Mouse (Mus musculus) heart, postnatal 0 days (tissue): ENCODE measurements around the gene Itgav. TPM values are rescaled to one million over a fixed set of nuclear protein-coding genes. Genes with fewer than 3 reads are reported as not detected.

Source experiments
- ATAC-seq: fragments of 200-750 bp; cut with Nextera tagmentation; 2 replicates; pipeline ENCODE4 v1.8.0; 2017; ENCODE audit warnings: low read depth, moderate number of reproducible peaks, moderate library complexity; ENCODE audit not compliant: insufficient read depth
- DNase-seq: peaks from one replicate; pipeline ENCODE4 v3.0.0-alpha.2; 2016; ENCODE audit warnings: low spot score
- H3K27ac ChIP-seq: fragments of 300-500 bp; sonication (generic); 2 replicates; pipeline ENCODE4 v1.5.1; 2014; ENCODE audit warnings: low read depth, mild to moderate bottlenecking
- H3K27me3 ChIP-seq: fragments of 300-500 bp; sonication (generic); 2 replicates; pipeline ENCODE4 v1.6.1; 2014; ENCODE audit warnings: low read length, mixed read lengths; ENCODE audit not compliant: control insufficient read depth, insufficient read depth
- H3K36me3 ChIP-seq: fragments of 300-500 bp; sonication (generic); replicated peaks from 2 replicates; pipeline ENCODE4 v1.6.1; 2014; ENCODE audit warnings: low read length, mixed read lengths; ENCODE audit not compliant: control insufficient read depth, insufficient read depth
- H3K4me1 ChIP-seq: fragments of 300-500 bp; sonication (generic); 2 replicates; pipeline ENCODE4 v1.6.1; 2014; ENCODE audit warnings: antibody characterized with exemption; ENCODE audit not compliant: control insufficient read depth, insufficient read depth
- H3K4me2 ChIP-seq: fragments of 300-500 bp; sonication (generic); 2 replicates; pipeline ENCODE4 v1.6.1; 2014; ENCODE audit warnings: low read depth, mild to moderate bottlenecking, low read length, moderate library complexity
- H3K4me3 ChIP-seq: fragments of 300-500 bp; sonication (generic); 2 replicates; pipeline ENCODE4 v1.5.1; 2014; ENCODE audit warnings: low read depth, low read length
- H3K9ac ChIP-seq: fragments of 300-500 bp; sonication (generic); replicated peaks from 2 replicates; pipeline ENCODE4 v1.6.1; 2014; ENCODE audit warnings: low read depth, low read length, mixed read lengths
- H3K9me3 ChIP-seq: fragments of 300-500 bp; sonication (generic); replicated peaks from 2 replicates; pipeline ENCODE4 v1.6.1; 2016; ENCODE audit warnings: low read length; ENCODE audit not compliant: control insufficient read depth
- CTCF ChIP-seq: IDR thresholded peaks from 2 replicates; pipeline ENCODE4 v1.5.1; 2016; ENCODE audit warnings: antibody characterized with exemption, control low read depth, low read depth
- EP300 ChIP-seq: IDR thresholded peaks from 2 replicates; pipeline ENCODE4 v1.6.1; 2016; ENCODE audit warnings: antibody characterized with exemption, low read depth
- WGBS: fragments of 180-500 bp; shearing (Covaris S2); extraction: QIAGEN DNeasy Blood & Tissue Kit; methylation state at CpG from one replicate; pipeline ENCODE4 v1.1.7; 2014; 5-methylcytosine and 5-hydroxymethylcytosine counted together
- polyA plus RNA-seq: library from polyadenylated mRNA; unstranded; fragments of >200 nt; fragmentation: Nextera tagmentation; extraction: Ambion mirVana; gene quantifications from 2 replicates; pipeline ENCODE4 v1.2.1, GENCODE M21; 2015
- total RNA-seq: library from RNA; depleted of rRNA; stranded (reverse); fragments of >200 nt; gene quantifications from 2 replicates; pipeline ENCODE4 v1.2.3, GENCODE M21; 2014; ENCODE audit warnings: low replicate concordance

Itgav gene
- total and polyA plus RNA-seq, 2 experiments from 2014 or later, result 42.1 to 66.4 TPM

GRCm38 (mm10) chr2:83828895-83829539, 104.8 kb downstream of the Itgav start:
- H3K27me3 ChIP-seq, result no peaks in the 10 kb centered on the region
- no peaks in the 10 kb centered on the region for H3K9me3 ChIP-seq
- TF ChIP-seq CTCF (no peak), EP300 (no peak)
- H3K27ac ChIP-seq, result no peak overlapping the region
- WGBS, result 66% methylated on average over 3 of the region's 3 CpGs
- H3K4me3 ChIP-seq, result no peak overlapping the region
- DNase-seq, result no peak
- no peak for ATAC-seq
- H3K4me2 ChIP-seq, result no peak overlapping the region
- no peak overlapping the region for H3K9ac ChIP-seq
- H3K36me3 ChIP-seq, result no peaks in the 10 kb centered on the region
- H3K4me1 ChIP-seq, result no peaks in the 10 kb centered on the region

GRCm38 (mm10) chr2:83832903-83833302, 108.7 kb downstream of the Itgav start:
- no peak overlapping the region for H3K4me3 ChIP-seq
- DNase-seq, result no peak
- WGBS, result 73% methylated on average over 4 of the region's 4 CpGs

GRCm38 (mm10) chr2:83835313-83836070, 111.3 kb downstream of the Itgav start:
- Histone ChIP-seq H3K9ac (no peak overlapping the region), H3K4me2 (no peak overlapping the region), H3K27ac (no peak overlapping the region), H3K9me3 (no peaks in the 10 kb centered on the region), H3K27me3 (no peaks in the 10 kb centered on the region), H3K36me3 (no peaks in the 10 kb centered on the region), H3K4me3 (no peak overlapping the region), H3K4me1 (no peaks in the 10 kb centered on the region)
- TF ChIP-seq CTCF, result no peak
- no peak for TF ChIP-seq EP300
- ATAC-seq (no peak), DNase-seq (no peak)
- 73% methylated on average over 10 of the region's 10 CpGs for WGBS

More at GRCm38 (mm10) chr2:83832903-83833302, 108.7 kb downstream of the Itgav start:
- no peak overlapping the region for H3K27ac ChIP-seq
- no peak for ATAC-seq
- no peaks in the 10 kb centered on the region for H3K36me3 ChIP-seq
- no peak overlapping the region for H3K9ac ChIP-seq
- TF ChIP-seq EP300 (no peak), CTCF (no peak)
- H3K27me3 ChIP-seq, result no peaks in the 10 kb centered on the region
- H3K9me3 ChIP-seq, result no peaks in the 10 kb centered on the region
- H3K4me1 ChIP-seq, result no peaks in the 10 kb centered on the region
- H3K4me2 ChIP-seq, result no peak overlapping the region

- ATAC-seq (no peak), DNase-seq (no peak)
- no peaks in the 10 kb centered on the region for H3K4me1 ChIP-seq
- WGBS, result 76% methylated on average over 3 of the region's 3 CpGs
- no peak overlapping the region for H3K4me3 ChIP-seq
- TF ChIP-seq EP300 (no peak), CTCF (no peak)
- H3K27me3 ChIP-seq, result no peaks in the 10 kb centered on the region
- H3K9me3 ChIP-seq, result no peaks in the 10 kb centered on the region
- no peaks in the 10 kb centered on the region for H3K36me3 ChIP-seq
- H3K27ac ChIP-seq, result no peak overlapping the region
- no peak overlapping the region for H3K4me2 ChIP-seq
- no peak overlapping the region for H3K9ac ChIP-seq
These were observed 124.3 kb downstream of the Itgav start for GRCm38 (mm10) chr2:83848495-83848894.

- Histone ChIP-seq H3K9ac (no peak overlapping the region), H3K27me3 (no peaks in the 10 kb centered on the region), H3K27ac (no peak overlapping the region), H3K4me2 (no peak overlapping the region), H3K9me3 (no peaks in the 10 kb centered on the region), H3K4me1 (no peaks in the 10 kb centered on the region), H3K36me3 (no peaks in the 10 kb centered on the region), H3K4me3 (no peak overlapping the region)
- ATAC-seq (no peak), DNase-seq (no peak)
- WGBS, result 72% methylated on average over 10 of the region's 10 CpGs
- no peak for TF ChIP-seq EP300
- no peak for TF ChIP-seq CTCF
These were observed 129.2 kb downstream of the Itgav start for GRCm38 (mm10) chr2:83853423-83853822.
